8 mouse cellular contexts compared by ENCODE assay signal in the genomic region with DNA sequence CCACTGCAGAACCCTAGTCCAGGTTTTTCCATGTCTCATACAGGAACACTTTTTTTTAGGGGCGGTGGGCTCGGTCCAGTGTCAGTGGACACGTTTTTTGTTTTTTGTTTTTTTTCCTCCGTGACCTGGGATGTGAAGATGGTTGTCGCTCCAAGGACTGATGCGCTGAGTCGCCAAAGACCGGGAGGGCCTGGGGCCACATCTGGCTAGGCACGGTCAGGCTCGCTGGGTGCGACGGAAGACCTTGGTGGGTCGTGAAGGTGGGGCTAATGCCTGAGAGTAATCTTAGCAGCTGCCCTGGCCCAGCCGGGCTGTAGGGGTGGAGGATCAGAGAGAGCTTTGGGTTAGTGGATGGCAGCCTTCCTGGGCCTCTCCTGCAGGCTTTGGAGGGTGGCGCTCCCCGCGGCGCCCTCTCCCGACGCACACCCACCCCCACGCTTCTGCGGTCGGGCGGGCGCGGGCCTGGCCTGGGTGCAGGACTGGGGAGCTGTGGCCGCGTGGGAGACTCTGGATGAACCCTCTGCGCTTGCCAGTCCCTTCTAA. TPM values are rescaled to one million over a fixed set of nuclear protein-coding genes. Genes with fewer than 3 reads are reported as not detected.
DNase-seq lines count a peak whose midpoint lies in the region; ATAC-seq and TF ChIP-seq lines count a peak whose summit lies in the region.

No protein-coding gene starts in this region.

- peaks cover 19% of the 10 kb centered on the region for H3K36me3 ChIP-seq in embryonic facial prominence, embryonic 13.5 days
- 0 out of 2 replicates have a peak, but pooled peaks cover 14% of the 10 kb centered on the region for H3K36me3 ChIP-seq in liver, embryonic 15.5 days (replicated peaks)

- peak overlapping the region; percentile 94 for H3K4me3 ChIP-seq in lung, adult 2 months (replicated peaks; ENCODE audit: extremely low read depth, low read depth, low read length)
- H3K4me3 ChIP-seq in embryonic facial prominence, embryonic 13.5 days = peak overlapping the region; percentile 93
- peak overlapping the region; percentile 83 for H3K4me3 ChIP-seq in liver, embryonic 15.5 days (replicated peaks)

- H3K4me1 ChIP-seq in lung, adult 2 months (ENCODE audit: control insufficient read depth, insufficient read depth, low read length) = peaks cover 19% of the 10 kb centered on the region
- peaks cover 47% of the 10 kb centered on the region for H3K4me1 ChIP-seq in embryonic facial prominence, embryonic 13.5 days
- H3K4me1 ChIP-seq in liver, embryonic 15.5 days (replicated peaks) = peaks cover 62% of the 10 kb centered on the region

- ATAC-seq in embryonic facial prominence, embryonic 13.5 days (ENCODE audit: insufficient number of reproducible peaks, insufficient read depth, low FRiP score, low TSS enrichment, low read depth) = no peak
- ATAC-seq in hematopoietic stem cell, adult 5-6 weeks (replicated peaks in 1 of 2; ENCODE audit: insufficient read depth in 1 of 2, low FRiP score in 2 of 2, low TSS enrichment in 1 of 2, low read depth in 1 of 2, poor library complexity in 2 of 2, severe bottlenecking in 2 of 2) = peak; percentile 18 to 23; a peak in 2 of 4 replicates
- peak; percentile 6; the same call in 1 of the 2 replicates for ATAC-seq in liver, embryonic 15.5 days (ENCODE audit: insufficient read depth)

- 0 out of 2 replicates have a peak, but pooled peaks cover 4% of the 10 kb centered on the region for H3K27me3 ChIP-seq in embryonic facial prominence, embryonic 13.5 days
- H3K27me3 ChIP-seq in liver, embryonic 15.5 days = no peaks in the 10 kb centered on the region

- WGBS in lung, adult 2 months = under 1% methylated on average over 29 of the region's 29 CpGs
- under 1% methylated on average over 29 of the region's 29 CpGs for WGBS in embryonic facial prominence, embryonic 13.5 days
- WGBS in liver, embryonic 15.5 days (ENCODE audit: insufficient replicate concordance) = 1% methylated on average over 29 of the region's 29 CpGs

- H3K4me2 ChIP-seq in embryonic facial prominence, embryonic 13.5 days = peak overlapping the region; percentile 99
- peak overlapping the region; percentile 100 for H3K4me2 ChIP-seq in liver, embryonic 15.5 days

- peak; percentile 39 for DNase-seq in lung, adult 2 months
- no peak for DNase-seq in lung, postnatal 25 days (ENCODE audit: low spot score)
- peak; percentile 36 to 53 for DNase-seq in adrenal gland, adult 18-20 months (ENCODE audit: low spot score in 2 of 2)
- DNase-seq in ovary, postnatal 10 days (ENCODE audit: low spot score) = peak; percentile 13
- DNase-seq in layer of hippocampus, adult 11-12 months (ENCODE audit: low spot score) = no peak

- peak overlapping the region; percentile 92 for H3K27ac ChIP-seq in embryonic facial prominence, embryonic 13.5 days
- H3K27ac ChIP-seq in liver, embryonic 15.5 days (replicated peaks) = peak overlapping the region; percentile 96

- TF ChIP-seq POLR2A in lung, adult 2 months (IDR thresholded peaks at IDR 0.05; ENCODE audit: borderline replicate concordance, extremely low read depth, low read depth, low read length) = no peak

- H3K9ac ChIP-seq in embryonic facial prominence, embryonic 13.5 days = peak overlapping the region; percentile 94
- H3K9ac ChIP-seq in liver, embryonic 15.5 days = peak overlapping the region; percentile 90

- TF ChIP-seq CTCF in lung, adult 2 months (IDR thresholded peaks at IDR 0.05; ENCODE audit: insufficient read depth, low read length) = no peak

- no peaks in the 10 kb centered on the region for H3K9me3 ChIP-seq in embryonic facial prominence, embryonic 13.5 days
- no peaks in the 10 kb centered on the region for H3K9me3 ChIP-seq in liver, embryonic 15.5 days (replicated peaks)

RNA-seq across cellular contexts. Expression of gene Agap3, which starts 0.8 kb away (rescaled TPM):
- polyA plus RNA-seq in lung, adult 2 months (2012; rRNA removed) = 127 TPM in 2 replicates
- 10 to 100 TPM; 79.5 to 94.0 TPM for total RNA-seq in adrenal gland, adult 18-20 months (2021)
- 31.5 and 31.6 TPM in 2 replicates for polyA plus RNA-seq in embryonic facial prominence, embryonic 13.5 days (2015; fragmentation: Nextera tagmentation; extraction: Ambion mirVana)
- 32.4 and 37.8 TPM in 2 replicates for total RNA-seq in hematopoietic stem cell, adult 5-6 weeks (2017)
- polyA plus RNA-seq in liver, embryonic 15.5 days (2015; fragmentation: Nextera tagmentation; extraction: Ambion mirVana) = 11.3 and 14.7 TPM in 2 replicates

RNA-seq across cellular contexts. Expression of gene Tmub1, which starts 5.1 kb away (rescaled TPM):
- polyA plus RNA-seq in lung, adult 2 months (2012; rRNA removed) = 49.5 and 56.4 TPM in 2 replicates
- total RNA-seq in adrenal gland, adult 18-20 months (2021) = 10 to 100 TPM; 11.7 to 13.2 TPM
- polyA plus RNA-seq in embryonic facial prominence, embryonic 13.5 days (2015; fragmentation: Nextera tagmentation; extraction: Ambion mirVana) = 20.2 and 22.8 TPM in 2 replicates
- total RNA-seq in hematopoietic stem cell, adult 5-6 weeks (2017) = 16.1 and 16.3 TPM in 2 replicates
- polyA plus RNA-seq in liver, embryonic 15.5 days (2015; fragmentation: Nextera tagmentation; extraction: Ambion mirVana) = 5.1 and 5.5 TPM in 2 replicates

RNA-seq across cellular contexts. Expression of gene Fastk, which starts 7.7 kb away (rescaled TPM):
- 187 and 234 TPM in 2 replicates for polyA plus RNA-seq in lung, adult 2 months (2012; rRNA removed)
- total RNA-seq in adrenal gland, adult 18-20 months (2021) = 100 to 1,000 TPM in 1 of 2 experiments, 10 to 100 TPM in 1; 94.6 to 117 TPM
- 106 and 109 TPM in 2 replicates for polyA plus RNA-seq in embryonic facial prominence, embryonic 13.5 days (2015; fragmentation: Nextera tagmentation; extraction: Ambion mirVana)
- 14.8 and 29.4 TPM in 2 replicates for total RNA-seq in hematopoietic stem cell, adult 5-6 weeks (2017)
- polyA plus RNA-seq in liver, embryonic 15.5 days (2015; fragmentation: Nextera tagmentation; extraction: Ambion mirVana) = 49.3 and 55.5 TPM in 2 replicates

RNA-seq across cellular contexts. Expression of gene Slc4a2, which starts 29.1 kb away (rescaled TPM):
- 84.6 and 86.8 TPM in 2 replicates for polyA plus RNA-seq in lung, adult 2 months (2012; rRNA removed)
- 10 to 100 TPM; 49.3 to 62.3 TPM for total RNA-seq in adrenal gland, adult 18-20 months (2021)
- 41.0 and 41.2 TPM in 2 replicates for polyA plus RNA-seq in embryonic facial prominence, embryonic 13.5 days (2015; fragmentation: Nextera tagmentation; extraction: Ambion mirVana)
- total RNA-seq in hematopoietic stem cell, adult 5-6 weeks (2017) = 24.3 and 40.5 TPM in 2 replicates
- 8.9 and 10.3 TPM in 2 replicates for polyA plus RNA-seq in liver, embryonic 15.5 days (2015; fragmentation: Nextera tagmentation; extraction: Ambion mirVana)

RNA-seq across cellular contexts. Expression of gene Cdk5, which starts 29.4 kb away (rescaled TPM):
- polyA plus RNA-seq in lung, adult 2 months (2012; rRNA removed) = 47.0 and 71.4 TPM in 2 replicates
- total RNA-seq in adrenal gland, adult 18-20 months (2021) = 10 to 100 TPM; 42.4 to 47.5 TPM
- 55.7 and 62.1 TPM in 2 replicates for polyA plus RNA-seq in embryonic facial prominence, embryonic 13.5 days (2015; fragmentation: Nextera tagmentation; extraction: Ambion mirVana)
- total RNA-seq in hematopoietic stem cell, adult 5-6 weeks (2017) = 17.2 and 32.2 TPM in 2 replicates
- 7.7 and 8.8 TPM in 2 replicates for polyA plus RNA-seq in liver, embryonic 15.5 days (2015; fragmentation: Nextera tagmentation; extraction: Ambion mirVana)

Comparison
In these comparisons a context has a peak if more than half of its experiments do, and no peak if none do; other contexts are left out.
1. DNase-seq: peak in lung, adult 2 months (single experiment), adrenal gland, adult 18-20 months (2 of 2) and ovary, postnatal 10 days (single experiment); none in lung, postnatal 25 days (single experiment) and layer of hippocampus, adult 11-12 months (single experiment).
2. Peak in every context shown above with its lines, with median percentiles within 50 percentile points of each other: H3K4me3 ChIP-seq.